Mouse (Mus musculus): ENCODE measurements around the gene Nr1h5.

GRCm38 (mm10) chr3:102946312-102946711, 17.6 kb downstream of the Nr1h5 start:
- TF ChIP-seq CTCF (IDR thresholded peaks at IDR 0.05; ENCODE audit: insufficient read depth, low read depth, low read length) (no peak), POLR2A (IDR thresholded peaks at IDR 0.05; ENCODE audit: insufficient read depth, low read depth, low read length) (no peak)
